Mouse (Mus musculus): ENCODE data around the gene Tex22. TPM values are rescaled to one million over a fixed set of nuclear protein-coding genes. Genes with fewer than 3 reads are reported as not detected.
A peak's percentile ranks its signal among the peaks of the same experiment; 100 is the strongest.

Gene Tex22
- polyA plus RNA-seq, 1 experiment from 2014 or later, result not detected

DNA sequence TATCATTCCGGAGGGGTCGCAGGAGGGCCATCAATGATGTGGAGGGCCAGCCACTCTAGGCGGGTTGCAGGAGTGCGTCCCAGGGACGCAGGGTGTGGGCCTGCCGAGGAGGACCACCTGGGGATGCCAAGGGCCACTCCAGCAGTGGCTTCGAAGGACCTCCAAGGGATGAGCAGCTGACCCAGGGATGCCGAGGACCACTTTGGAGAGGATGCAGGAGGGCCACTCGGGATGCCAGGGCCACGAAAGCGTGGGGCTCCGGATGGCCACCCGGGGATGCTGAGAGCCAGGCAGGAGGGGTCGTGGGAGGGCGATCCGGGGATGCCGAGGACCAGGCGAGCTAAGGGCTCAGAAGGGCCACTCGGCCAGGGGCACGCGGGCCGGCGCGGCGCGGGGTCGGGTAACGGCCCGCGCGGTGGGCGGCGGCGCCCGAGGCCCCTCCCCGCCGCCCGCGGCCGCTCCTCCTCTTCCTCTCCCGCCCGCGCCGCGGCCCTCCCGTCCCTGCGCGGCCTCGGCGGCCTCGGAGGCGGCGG lies 23.5 kb downstream of the Tex22 start, which contains the start of gene Mta1:
Mta1 (plus strand) TSS at position 530 of the 533 bp plus-strand sequence.
- Histone ChIP-seq H3K27ac (peak within 1 kb of the TSS; percentile 99), H3K36me3 (peaks cover 20% of the 10 kb centered on the region), H3K27me3 (ENCODE audit: insufficient read depth, poor library complexity, severe bottlenecking) (no peaks in the 10 kb centered on the region), H3K9me3 (no peaks in the 10 kb centered on the region), H3K4me3 (peak within 1 kb of the TSS; percentile 99), H3K4me1 (replicated peaks) (peaks cover 47% of the 10 kb centered on the region)
- DNase-seq (ENCODE audit: low spot score), result peak; percentile 64
- WGBS, result 4% methylated on average over 46 of the region's 53 CpGs

DNA sequence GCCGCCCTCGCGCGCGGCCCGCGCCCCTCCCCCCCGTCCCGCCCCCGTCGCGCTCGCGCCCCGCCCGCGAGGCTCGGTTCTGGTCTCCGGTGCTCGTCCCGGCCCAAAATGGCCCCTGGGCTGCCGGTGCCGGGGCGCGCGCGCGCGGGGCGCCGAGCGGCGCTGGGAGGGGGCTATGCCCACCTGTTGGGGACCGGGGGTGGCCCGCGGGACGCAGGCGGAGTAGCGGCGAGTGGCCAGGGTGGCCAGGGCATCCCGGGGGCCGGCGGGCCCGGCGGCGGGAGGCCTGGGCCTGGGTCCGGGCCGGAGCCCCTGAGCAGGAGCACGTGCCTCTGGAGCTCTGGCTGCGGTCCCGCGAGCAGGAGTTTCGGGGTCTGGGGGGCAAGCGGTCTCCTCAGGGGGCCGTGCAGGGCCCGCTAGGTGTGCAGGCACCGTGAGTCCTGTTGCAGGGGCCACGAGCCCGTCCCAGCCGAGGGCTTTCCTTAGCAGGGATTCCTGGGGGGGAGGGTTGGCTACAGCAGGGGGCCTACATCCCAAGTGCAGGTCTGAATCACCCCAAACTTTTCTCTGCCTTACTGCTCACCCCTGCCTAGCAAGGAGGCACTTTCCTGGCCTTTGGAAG lies 24.3 kb downstream of the Tex22 start:
- no peaks in the 10 kb centered on the region for H3K27me3 ChIP-seq (ENCODE audit: insufficient read depth, poor library complexity, severe bottlenecking)
- no peaks in the 10 kb centered on the region for H3K9me3 ChIP-seq
- WGBS, result under 1% methylated on average over 60 of the region's 60 CpGs
- peak; percentile 49 for DNase-seq (ENCODE audit: low spot score)
- peaks cover 28% of the 10 kb centered on the region for H3K36me3 ChIP-seq
- H3K4me3 ChIP-seq, result peak overlapping the region; percentile 99
- peaks cover 55% of the 10 kb centered on the region for H3K4me1 ChIP-seq (replicated peaks)
- H3K27ac ChIP-seq, result peak overlapping the region; percentile 99

- peaks cover 61% of the 10 kb centered on the region for H3K4me1 ChIP-seq (replicated peaks)
- peak overlapping the region; percentile 99 for H3K4me3 ChIP-seq
- H3K36me3 ChIP-seq, result peaks cover 38% of the 10 kb centered on the region
- WGBS, result 36% methylated on average over 6 of the region's 6 CpGs
- no peak for DNase-seq (ENCODE audit: low spot score)
- no peaks in the 10 kb centered on the region for H3K9me3 ChIP-seq
- H3K27ac ChIP-seq, result peak overlapping the region; percentile 99
- no peaks in the 10 kb centered on the region for H3K27me3 ChIP-seq (ENCODE audit: insufficient read depth, poor library complexity, severe bottlenecking)
Measured at GRCm38 (mm10) chr12:113099470-113100237, 25.4 kb downstream of the Tex22 start.

GRCm38 (mm10) chr12:113100448-113101076 lies 26.3 kb downstream of the Tex22 start:
- Histone ChIP-seq H3K4me3 (peak overlapping the region; percentile 99; the same call in 1 of the 2 replicates), H3K9me3 (peaks cover 2% of the 10 kb centered on the region), H3K27me3 (ENCODE audit: insufficient read depth, poor library complexity, severe bottlenecking) (no peaks in the 10 kb centered on the region), H3K36me3 (peaks cover 47% of the 10 kb centered on the region), H3K4me1 (replicated peaks) (peaks cover 61% of the 10 kb centered on the region), H3K27ac (no peak overlapping the region)
- WGBS, result 84% methylated on average over 5 of the region's 5 CpGs
- DNase-seq (ENCODE audit: low spot score), result no peak

GRCm38 (mm10) chr12:113101251-113101960 lies 27.1 kb downstream of the Tex22 start:
- WGBS, result 90% methylated on average over 9 of the region's 9 CpGs
- H3K9me3 ChIP-seq, result peaks cover 6% of the 10 kb centered on the region

DNA sequence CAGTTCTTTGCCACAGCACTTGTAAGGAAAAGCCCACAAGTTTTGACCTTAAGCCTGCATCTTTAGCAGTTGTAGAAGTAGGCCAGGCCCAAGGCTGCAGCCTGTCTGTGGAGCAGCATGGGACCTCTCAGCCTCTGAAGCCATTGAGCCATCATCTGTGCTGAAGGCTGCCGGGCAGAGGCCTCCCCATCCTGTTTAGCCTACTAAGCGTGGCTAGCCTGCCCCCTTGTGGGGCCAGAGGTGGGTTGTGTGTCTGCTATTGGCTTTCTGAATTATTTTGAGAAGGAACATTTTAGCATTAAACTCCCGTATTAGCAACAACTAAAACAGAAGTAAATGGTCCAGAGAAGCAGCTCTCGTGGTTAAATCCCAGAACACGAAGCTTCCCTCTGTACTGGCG lies 28.2 kb downstream of the Tex22 start:
- Histone ChIP-seq H3K4me1 (replicated peaks) (peaks cover 54% of the 10 kb centered on the region), H3K27me3 (ENCODE audit: insufficient read depth, poor library complexity, severe bottlenecking) (no peaks in the 10 kb centered on the region), H3K9me3 (peaks cover 6% of the 10 kb centered on the region), H3K4me3 (no peak overlapping the region), H3K36me3 (peaks cover 61% of the 10 kb centered on the region), H3K27ac (no peak overlapping the region)
- peak; percentile 55 for DNase-seq (ENCODE audit: low spot score)
- WGBS, result 70% methylated on average over 6 of the region's 6 CpGs

More at GRCm38 (mm10) chr12:113101251-113101960, 27.1 kb downstream of the Tex22 start:
- 0 out of 2 replicates have a peak overlapping the region, but pooled peaks have one; percentile 9 for H3K4me3 ChIP-seq
- no peaks in the 10 kb centered on the region for H3K27me3 ChIP-seq (ENCODE audit: insufficient read depth, poor library complexity, severe bottlenecking)
- H3K4me1 ChIP-seq (replicated peaks), result peaks cover 61% of the 10 kb centered on the region
- no peak overlapping the region for H3K27ac ChIP-seq
- peaks cover 56% of the 10 kb centered on the region for H3K36me3 ChIP-seq
- no peak for DNase-seq (ENCODE audit: low spot score)

- H3K4me1 ChIP-seq (replicated peaks), result peaks cover 51% of the 10 kb centered on the region
- H3K27ac ChIP-seq, result no peak overlapping the region
- 90% methylated on average over 8 of the region's 8 CpGs for WGBS
- peaks cover 6% of the 10 kb centered on the region for H3K9me3 ChIP-seq
- H3K27me3 ChIP-seq (ENCODE audit: insufficient read depth, poor library complexity, severe bottlenecking), result no peaks in the 10 kb centered on the region
- no peak for DNase-seq (ENCODE audit: low spot score)
- H3K36me3 ChIP-seq, result peaks cover 70% of the 10 kb centered on the region
- no peak overlapping the region for H3K4me3 ChIP-seq
Measured at GRCm38 (mm10) chr12:113103846-113104451, 29.6 kb downstream of the Tex22 start.

DNA sequence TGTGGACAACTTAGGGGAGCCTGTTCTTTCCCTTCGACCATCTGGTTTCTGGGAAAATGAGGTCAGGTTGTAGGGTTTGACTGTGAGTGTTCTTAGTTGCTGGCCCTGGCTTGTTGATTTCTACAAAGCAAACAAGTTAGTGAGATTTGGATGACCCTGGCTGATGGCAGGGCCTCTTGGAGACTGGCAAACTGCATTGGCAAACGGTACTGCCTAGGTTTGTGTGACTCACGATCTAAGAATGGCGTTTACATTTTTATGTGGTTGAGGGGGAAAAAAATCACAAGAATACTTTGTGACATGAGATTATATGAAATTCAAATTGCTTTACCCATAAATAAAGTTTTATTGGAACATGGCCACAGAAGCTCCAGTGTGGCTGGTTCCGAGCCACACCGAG lies 32.1 kb downstream of the Tex22 start:
- DNase-seq (ENCODE audit: low spot score), result no peak
- 92% methylated on average over 6 of the region's 6 CpGs for WGBS
- Histone ChIP-seq H3K4me3 (no peak overlapping the region), H3K9me3 (peaks cover 6% of the 10 kb centered on the region), H3K36me3 (peaks cover 62% of the 10 kb centered on the region), H3K27me3 (ENCODE audit: insufficient read depth, poor library complexity, severe bottlenecking) (no peaks in the 10 kb centered on the region), H3K27ac (no peak overlapping the region), H3K4me1 (replicated peaks) (peaks cover 31% of the 10 kb centered on the region)

DNA sequence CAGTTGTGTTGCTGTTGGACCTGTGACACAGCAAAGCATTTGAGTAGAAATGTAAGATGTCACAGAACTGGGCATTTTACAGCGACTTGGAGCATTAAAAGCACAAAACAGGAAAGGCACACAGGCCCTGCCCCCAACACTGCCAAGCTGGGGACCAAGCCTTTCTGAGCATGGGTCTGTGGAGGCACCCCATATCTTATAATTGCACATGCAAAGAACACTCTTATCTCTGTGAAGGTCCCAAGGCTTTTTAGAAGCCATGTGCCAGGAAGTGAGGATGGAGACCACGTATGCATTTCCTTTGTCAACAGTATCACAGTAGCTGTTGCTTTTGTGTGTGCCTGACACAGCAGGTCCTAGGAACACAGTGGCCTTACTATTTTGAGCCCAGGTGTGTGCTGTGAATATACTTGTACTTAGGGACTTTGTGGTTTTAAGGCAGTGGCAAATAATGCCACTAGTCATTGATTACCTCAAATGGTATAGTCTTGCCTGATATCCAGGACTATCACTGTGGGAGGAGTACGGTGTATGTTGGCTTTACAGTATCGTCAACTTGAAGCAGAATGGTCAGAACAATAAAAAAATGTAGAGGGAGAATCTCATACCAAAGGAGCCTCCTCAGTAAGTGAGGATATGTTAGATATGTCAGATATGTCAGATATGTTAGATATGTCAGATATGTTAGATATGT lies 33.3 kb downstream of the Tex22 start:
- no peak overlapping the region for H3K27ac ChIP-seq
- peaks cover 6% of the 10 kb centered on the region for H3K9me3 ChIP-seq
- H3K4me1 ChIP-seq (replicated peaks), result peaks cover 24% of the 10 kb centered on the region
- no peak overlapping the region for H3K4me3 ChIP-seq
- no peaks in the 10 kb centered on the region for H3K27me3 ChIP-seq (ENCODE audit: insufficient read depth, poor library complexity, severe bottlenecking)
- WGBS, result 86% methylated on average over 4 of the region's 4 CpGs
- peaks cover 70% of the 10 kb centered on the region for H3K36me3 ChIP-seq
- DNase-seq (ENCODE audit: low spot score), result no peak

DNA sequence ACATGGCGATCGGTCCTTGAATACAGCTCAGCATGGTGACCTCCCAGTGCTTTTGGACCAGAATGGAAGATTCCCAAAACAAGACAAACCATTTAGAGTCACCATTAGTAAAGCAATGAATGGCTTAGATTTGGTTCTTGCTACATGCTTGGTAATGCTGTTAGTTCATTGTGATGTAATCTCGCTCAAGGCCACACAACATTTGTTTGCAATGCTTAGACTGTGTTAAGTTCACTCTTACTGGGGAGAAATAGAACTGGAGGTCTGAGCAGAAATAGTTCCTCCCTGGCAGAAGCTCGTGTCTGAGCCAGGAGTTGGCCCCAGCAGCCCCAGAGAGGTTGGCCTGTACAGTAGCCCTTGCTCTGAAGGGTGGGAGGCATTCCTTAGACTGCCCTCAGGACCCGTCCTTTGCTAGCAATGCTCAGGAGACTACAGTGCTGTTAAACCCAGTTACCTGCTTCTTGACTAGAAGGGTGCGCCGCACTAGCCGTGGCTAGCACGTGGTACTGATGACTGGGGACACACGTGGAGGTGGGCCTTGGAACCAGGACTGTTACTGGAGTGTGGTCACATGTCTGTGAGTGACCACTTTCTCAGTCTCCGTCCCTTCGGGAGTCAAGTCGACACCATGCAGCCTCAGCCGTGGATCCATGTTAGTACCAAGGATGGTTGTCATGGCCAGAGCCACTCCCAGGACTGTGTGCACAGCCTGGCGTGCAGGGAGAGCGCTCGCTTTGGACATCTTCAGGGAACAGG lies 34.4 kb downstream of the Tex22 start:
- no peak for DNase-seq (ENCODE audit: low spot score)
- H3K9me3 ChIP-seq, result peaks cover 6% of the 10 kb centered on the region
- peaks cover 70% of the 10 kb centered on the region for H3K36me3 ChIP-seq
- H3K4me3 ChIP-seq, result no peak overlapping the region
- H3K27ac ChIP-seq, result no peak overlapping the region
- no peaks in the 10 kb centered on the region for H3K27me3 ChIP-seq (ENCODE audit: insufficient read depth, poor library complexity, severe bottlenecking)
- WGBS, result 88% methylated on average over 17 of the region's 17 CpGs
- H3K4me1 ChIP-seq (replicated peaks), result peaks cover 13% of the 10 kb centered on the region

GRCm38 (mm10) chr12:113109801-113110200 lies 35.5 kb downstream of the Tex22 start:
- Histone ChIP-seq H3K36me3 (peaks cover 70% of the 10 kb centered on the region), H3K9me3 (peaks cover 6% of the 10 kb centered on the region), H3K27me3 (ENCODE audit: insufficient read depth, poor library complexity, severe bottlenecking) (no peaks in the 10 kb centered on the region), H3K27ac (no peak overlapping the region), H3K4me1 (replicated peaks) (peaks cover 8% of the 10 kb centered on the region), H3K4me3 (no peak overlapping the region)
- DNase-seq (ENCODE audit: low spot score), result no peak
- 91% methylated on average over 10 of the region's 10 CpGs for WGBS

Measured in hindbrain, embryonic 10.5 days (tissue).